Mouse (Mus musculus): ENCODE measurements around the gene Zdhhc18. TPM values are rescaled to one million over a fixed set of nuclear protein-coding genes. Genes with fewer than 3 reads are reported as not detected.

Gene Zdhhc18
- polyA plus RNA-seq, 1 experiment from 2014 or later, result 3.1 TPM

DNA sequence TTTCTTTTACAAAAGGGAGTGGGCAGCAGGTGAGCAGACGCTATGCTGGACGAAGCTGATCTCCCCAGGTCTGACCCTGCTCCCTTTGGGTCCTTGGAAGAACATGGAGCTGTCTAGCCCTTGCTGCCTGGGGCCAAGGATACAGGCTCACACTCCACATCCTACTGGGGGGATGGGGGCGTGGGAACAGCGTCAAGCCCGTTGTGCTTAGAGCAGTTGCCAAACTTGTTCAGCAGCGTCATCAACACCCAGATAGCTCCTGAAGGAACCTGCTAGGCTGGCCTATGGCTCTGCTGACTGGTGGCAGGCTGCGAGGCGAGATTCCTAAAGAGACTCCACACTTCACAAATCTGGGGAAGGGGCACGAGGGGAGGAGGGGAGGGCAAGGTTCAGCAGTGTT is 44.6 kb downstream of the Zdhhc18 start:
- no peak overlapping the region for H3K4me2 ChIP-seq (ENCODE audit: low read depth, low read length)

GRCm38 (mm10) chr4:133604856-133605255 is 45.1 kb downstream of the Zdhhc18 start:
- Histone ChIP-seq H3K9me3 (replicated peaks; ENCODE audit: control insufficient read depth, low read length) (no peaks in the 10 kb centered on the region), H3K9ac (replicated peaks; ENCODE audit: low read length) (no peak overlapping the region), H3K27ac (replicated peaks; ENCODE audit: low read depth, low read length) (no peak overlapping the region), H3K36me3 (replicated peaks; ENCODE audit: control insufficient read depth, insufficient read depth, low read depth, low read length) (no peaks in the 10 kb centered on the region; the same call in 1 of the 2 replicates), H3K4me2 (ENCODE audit: low read depth, low read length) (no peak overlapping the region), H3K4me1 (ENCODE audit: control insufficient read depth, insufficient read depth, low read length) (peaks cover 3% of the 10 kb centered on the region; the same call in 1 of the 2 replicates), H3K27me3 (ENCODE audit: control insufficient read depth, insufficient read depth, low read length) (peaks cover 15% of the 10 kb centered on the region), H3K4me3 (ENCODE audit: low read depth, low read length) (no peak overlapping the region)
- no peak for ATAC-seq (replicated peaks; ENCODE audit: insufficient number of reproducible peaks, low FRiP score, low TSS enrichment, low read depth)
- 49% methylated on average over 6 of the region's 6 CpGs for WGBS
- DNase-seq (ENCODE audit: low spot score), result peak; percentile 29

More for the DNA sequence above, 44.6 kb downstream of the Zdhhc18 start:
- Histone ChIP-seq H3K36me3 (replicated peaks; ENCODE audit: control insufficient read depth, insufficient read depth, low read depth, low read length) (no peaks in the 10 kb centered on the region; the same call in 1 of the 2 replicates), H3K27me3 (ENCODE audit: control insufficient read depth, insufficient read depth, low read length) (peaks cover 12% of the 10 kb centered on the region), H3K4me3 (ENCODE audit: low read depth, low read length) (no peak overlapping the region), H3K27ac (replicated peaks; ENCODE audit: low read depth, low read length) (peak overlapping the region; percentile 41; the same call in 1 of the 2 replicates), H3K4me1 (ENCODE audit: control insufficient read depth, insufficient read depth, low read length) (peaks cover 3% of the 10 kb centered on the region; the same call in 1 of the 2 replicates), H3K9me3 (replicated peaks; ENCODE audit: control insufficient read depth, low read length) (no peaks in the 10 kb centered on the region), H3K9ac (replicated peaks; ENCODE audit: low read length) (no peak overlapping the region)
- 45% methylated on average over 9 of the region's 9 CpGs for WGBS
- peak; percentile 60 for DNase-seq (ENCODE audit: low spot score)
- 0 out of 2 replicates have a peak, but pooled peaks have one; percentile 14 for ATAC-seq (replicated peaks; ENCODE audit: insufficient number of reproducible peaks, low FRiP score, low TSS enrichment, low read depth)

DNA sequence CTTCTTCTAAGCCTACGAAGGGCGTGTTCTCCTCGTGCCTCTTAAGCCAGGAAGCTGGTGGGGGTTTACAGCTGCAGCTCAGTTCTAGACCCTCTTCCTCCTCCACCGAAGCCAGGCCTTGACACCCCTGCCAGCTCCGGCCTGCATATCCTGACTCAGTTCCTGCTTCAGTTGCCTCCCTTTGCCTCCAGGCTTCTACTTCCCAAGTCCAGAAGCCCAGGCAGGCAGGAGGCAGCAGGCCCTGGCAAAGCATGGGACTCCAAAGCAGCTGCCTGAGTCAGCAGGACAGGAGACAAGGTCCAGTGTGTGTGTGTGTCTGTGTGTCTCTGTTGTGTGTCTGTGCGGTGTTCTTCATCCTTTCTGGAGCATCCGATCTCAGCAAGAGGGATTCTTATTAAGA is 45.8 kb downstream of the Zdhhc18 start:
- 86% methylated on average over 7 of the region's 7 CpGs for WGBS
- Histone ChIP-seq H3K4me3 (ENCODE audit: low read depth, low read length) (no peak overlapping the region), H3K4me1 (ENCODE audit: control insufficient read depth, insufficient read depth, low read length) (peaks cover 3% of the 10 kb centered on the region; the same call in 1 of the 2 replicates), H3K9me3 (replicated peaks; ENCODE audit: control insufficient read depth, low read length) (no peaks in the 10 kb centered on the region), H3K4me2 (ENCODE audit: low read depth, low read length) (no peak overlapping the region), H3K27me3 (ENCODE audit: control insufficient read depth, insufficient read depth, low read length) (peaks cover 15% of the 10 kb centered on the region), H3K9ac (replicated peaks; ENCODE audit: low read length) (no peak overlapping the region), H3K36me3 (replicated peaks; ENCODE audit: control insufficient read depth, insufficient read depth, low read depth, low read length) (no peaks in the 10 kb centered on the region; the same call in 1 of the 2 replicates), H3K27ac (replicated peaks; ENCODE audit: low read depth, low read length) (no peak overlapping the region)
- DNase-seq (ENCODE audit: low spot score) (no peak), ATAC-seq (replicated peaks; ENCODE audit: insufficient number of reproducible peaks, low FRiP score, low TSS enrichment, low read depth) (no peak)

DNA sequence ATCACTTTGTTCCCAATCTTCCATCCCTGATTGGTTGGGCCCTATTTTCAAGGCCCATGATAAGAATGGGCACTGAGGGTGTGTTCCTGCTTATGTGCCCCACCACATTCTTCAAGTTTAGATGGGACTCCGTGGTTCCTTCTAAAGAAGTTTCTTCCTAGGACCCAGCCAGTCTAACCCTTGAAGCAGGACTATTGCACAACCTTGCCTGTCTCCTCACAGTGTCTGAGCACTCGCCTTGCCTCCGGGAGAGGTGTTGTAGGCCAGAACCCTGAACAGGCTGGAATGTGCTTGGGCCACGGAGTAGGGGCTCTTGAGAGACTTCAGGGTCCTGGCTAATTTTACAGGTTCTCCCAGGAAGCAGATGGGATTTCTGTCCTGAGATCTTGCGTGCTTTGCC is 46.9 kb downstream of the Zdhhc18 start:
- no peak for ATAC-seq (replicated peaks; ENCODE audit: insufficient number of reproducible peaks, low FRiP score, low TSS enrichment, low read depth)
- no peak for DNase-seq (ENCODE audit: low spot score)
- Histone ChIP-seq H3K27me3 (ENCODE audit: control insufficient read depth, insufficient read depth, low read length) (peaks cover 20% of the 10 kb centered on the region), H3K4me2 (ENCODE audit: low read depth, low read length) (no peak overlapping the region), H3K27ac (replicated peaks; ENCODE audit: low read depth, low read length) (no peak overlapping the region), H3K9me3 (replicated peaks; ENCODE audit: control insufficient read depth, low read length) (no peaks in the 10 kb centered on the region), H3K4me3 (ENCODE audit: low read depth, low read length) (no peak overlapping the region), H3K9ac (replicated peaks; ENCODE audit: low read length) (no peak overlapping the region), H3K36me3 (replicated peaks; ENCODE audit: control insufficient read depth, insufficient read depth, low read depth, low read length) (no peaks in the 10 kb centered on the region), H3K4me1 (ENCODE audit: control insufficient read depth, insufficient read depth, low read length) (peaks cover 3% of the 10 kb centered on the region; the same call in 1 of the 2 replicates)
- 89% methylated on average over 5 of the region's 5 CpGs for WGBS

GRCm38 (mm10) chr4:133601721-133602218 is 48.2 kb downstream of the Zdhhc18 start, which contains the start of gene Sfn:
Gene Sfn (minus strand): TSS chr4:133602168.
- Histone ChIP-seq H3K4me3 (ENCODE audit: low read depth, low read length) (0 out of 2 replicates have a peak within 1 kb of the TSS, but pooled peaks have one; percentile 3), H3K4me2 (ENCODE audit: low read depth, low read length) (peak within 1 kb of the TSS; percentile 32), H3K9ac (replicated peaks; ENCODE audit: low read length) (no peak within 1 kb of the TSS), H3K9me3 (replicated peaks; ENCODE audit: control insufficient read depth, low read length) (no peaks in the 10 kb centered on the region), H3K36me3 (replicated peaks; ENCODE audit: control insufficient read depth, insufficient read depth, low read depth, low read length) (no peaks in the 10 kb centered on the region), H3K27me3 (ENCODE audit: control insufficient read depth, insufficient read depth, low read length) (peaks cover 20% of the 10 kb centered on the region), H3K27ac (replicated peaks; ENCODE audit: low read depth, low read length) (no peak within 1 kb of the TSS), H3K4me1 (ENCODE audit: control insufficient read depth, insufficient read depth, low read length) (peaks cover 3% of the 10 kb centered on the region; the same call in 1 of the 2 replicates)
- ATAC-seq (replicated peaks; ENCODE audit: insufficient number of reproducible peaks, low FRiP score, low TSS enrichment, low read depth) (no peak), DNase-seq (ENCODE audit: low spot score) (peak; percentile 66)
- WGBS, result 2% methylated on average over 16 of the region's 16 CpGs

DNA sequence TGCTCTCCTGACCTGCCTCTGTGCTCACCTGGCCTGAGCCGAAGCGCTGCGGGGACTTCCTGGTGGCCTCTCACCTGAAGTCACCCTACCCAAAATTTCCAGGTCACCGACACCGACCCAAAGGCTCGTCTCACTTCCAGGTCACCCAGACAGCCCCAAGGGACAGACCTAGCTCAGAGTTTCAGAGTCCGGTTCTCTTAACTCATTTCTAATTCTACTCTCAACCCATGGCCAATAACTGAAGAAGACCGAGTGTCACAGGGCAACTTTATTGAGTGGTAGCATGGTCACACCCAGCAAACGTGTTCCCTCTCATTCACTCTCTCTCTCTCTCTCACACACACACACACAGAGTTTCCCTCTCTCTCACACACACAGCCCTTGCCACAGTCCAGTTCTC is 49.6 kb downstream of the Zdhhc18 start:
- Histone ChIP-seq H3K27me3 (ENCODE audit: control insufficient read depth, insufficient read depth, low read length) (peaks cover 20% of the 10 kb centered on the region), H3K4me2 (ENCODE audit: low read depth, low read length) (peak overlapping the region; percentile 84), H3K4me3 (ENCODE audit: low read depth, low read length) (peak overlapping the region; percentile 46), H3K4me1 (ENCODE audit: control insufficient read depth, insufficient read depth, low read length) (peaks cover 3% of the 10 kb centered on the region; the same call in 1 of the 2 replicates), H3K27ac (replicated peaks; ENCODE audit: low read depth, low read length) (no peak overlapping the region), H3K9me3 (replicated peaks; ENCODE audit: control insufficient read depth, low read length) (no peaks in the 10 kb centered on the region), H3K36me3 (replicated peaks; ENCODE audit: control insufficient read depth, insufficient read depth, low read depth, low read length) (no peaks in the 10 kb centered on the region), H3K9ac (replicated peaks; ENCODE audit: low read length) (peak overlapping the region; percentile 51)
- DNase-seq (ENCODE audit: low spot score) (no peak), ATAC-seq (replicated peaks; ENCODE audit: insufficient number of reproducible peaks, low FRiP score, low TSS enrichment, low read depth) (no peak)
- 16% methylated on average over 9 of the region's 9 CpGs for WGBS

DNA sequence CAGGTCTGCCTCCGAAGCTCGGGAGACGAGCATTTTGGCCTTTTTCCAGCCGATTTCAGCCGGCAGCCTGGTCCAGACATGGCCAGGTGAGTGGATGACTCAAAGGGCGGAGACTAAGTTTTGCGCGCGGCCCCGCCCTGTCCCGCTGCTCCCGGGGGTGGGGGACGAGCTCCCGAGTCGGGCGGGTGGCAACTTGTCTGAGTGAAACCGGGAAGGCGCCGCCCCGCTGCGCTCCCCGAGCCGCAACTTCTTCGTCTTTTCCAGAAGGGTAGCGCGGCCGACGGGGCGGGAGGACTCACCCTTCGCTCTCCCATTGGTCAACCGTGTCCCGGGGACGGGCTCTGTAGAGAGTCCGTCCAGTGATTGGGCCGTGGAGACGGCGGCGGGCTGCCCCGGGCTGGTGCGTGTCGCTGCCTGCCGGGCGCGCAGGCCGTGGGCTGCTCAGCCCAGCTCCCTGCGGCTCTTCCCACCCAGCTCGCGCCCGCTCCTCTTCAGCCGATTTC is 50.3 kb downstream of the Zdhhc18 start:
- peak overlapping the region; percentile 84 for H3K4me2 ChIP-seq (ENCODE audit: low read depth, low read length)
- H3K9me3 ChIP-seq (replicated peaks; ENCODE audit: control insufficient read depth, low read length), result no peaks in the 10 kb centered on the region
- H3K27me3 ChIP-seq (ENCODE audit: control insufficient read depth, insufficient read depth, low read length), result peaks cover 20% of the 10 kb centered on the region
- H3K4me3 ChIP-seq (ENCODE audit: low read depth, low read length), result peak overlapping the region; percentile 46
- DNase-seq (ENCODE audit: low spot score), result peak; percentile 91
- H3K27ac ChIP-seq (replicated peaks; ENCODE audit: low read depth, low read length), result no peak overlapping the region
- no peaks in the 10 kb centered on the region for H3K36me3 ChIP-seq (replicated peaks; ENCODE audit: control insufficient read depth, insufficient read depth, low read depth, low read length)
- under 1% methylated on average over 50 of the region's 50 CpGs for WGBS
- H3K9ac ChIP-seq (replicated peaks; ENCODE audit: low read length), result peak overlapping the region; percentile 51
- ATAC-seq (replicated peaks; ENCODE audit: insufficient number of reproducible peaks, low FRiP score, low TSS enrichment, low read depth), result peak; percentile 93
- peaks cover 3% of the 10 kb centered on the region; the same call in 1 of the 2 replicates for H3K4me1 ChIP-seq (ENCODE audit: control insufficient read depth, insufficient read depth, low read length)

- Histone ChIP-seq H3K4me1 (ENCODE audit: control insufficient read depth, insufficient read depth, low read length) (peaks cover 3% of the 10 kb centered on the region; the same call in 1 of the 2 replicates), H3K9me3 (replicated peaks; ENCODE audit: control insufficient read depth, low read length) (no peaks in the 10 kb centered on the region)
These were observed 50.8 kb downstream of the Zdhhc18 start for GRCm38 (mm10) chr4:133599116-133599515.

More at GRCm38 (mm10) chr4:133599116-133599515, 50.8 kb downstream of the Zdhhc18 start:
- H3K36me3 ChIP-seq (replicated peaks; ENCODE audit: control insufficient read depth, insufficient read depth, low read depth, low read length), result no peaks in the 10 kb centered on the region
- peak overlapping the region; percentile 51 for H3K9ac ChIP-seq (replicated peaks; ENCODE audit: low read length)
- peak overlapping the region; percentile 46 for H3K4me3 ChIP-seq (ENCODE audit: low read depth, low read length)
- DNase-seq (ENCODE audit: low spot score) (no peak), ATAC-seq (replicated peaks; ENCODE audit: insufficient number of reproducible peaks, low FRiP score, low TSS enrichment, low read depth) (no peak)
- peak overlapping the region; percentile 84 for H3K4me2 ChIP-seq (ENCODE audit: low read depth, low read length)
- peaks cover 20% of the 10 kb centered on the region for H3K27me3 ChIP-seq (ENCODE audit: control insufficient read depth, insufficient read depth, low read length)
- H3K27ac ChIP-seq (replicated peaks; ENCODE audit: low read depth, low read length), result no peak overlapping the region
- WGBS, result 22% methylated on average over 7 of the region's 7 CpGs

Measured in embryonic facial prominence, embryonic 11.5 days (tissue).